Mouse (Mus musculus) kidney, embryonic 15.5 days (tissue): ENCODE measurements around the gene Nudt8. TPM values are rescaled to one million over a fixed set of nuclear protein-coding genes. Genes with fewer than 3 reads are reported as not detected.
"Not testable (repeated sequence)": the region's sequence is repeated elsewhere in the genome, so short reads cannot be mapped to it uniquely, and the experiment has no call there.

Experiments used
- ATAC-seq: fragments of 200-750 bp; cut with Nextera tagmentation; replicated peaks from 2 replicates; pipeline ENCODE4 v1.8.0; 2017; ENCODE audit warnings: moderate TSS enrichment; ENCODE audit not compliant: low FRiP score
- H3K27ac ChIP-seq: fragments of 300-500 bp; sonication (generic); 2 replicates; pipeline ENCODE4 v1.5.1; 2015; ENCODE audit warnings: mild to moderate bottlenecking, inconsistent platforms
- H3K27me3 ChIP-seq: fragments of 300-500 bp; sonication (generic); 2 replicates; pipeline ENCODE4 v1.6.1; 2015; ENCODE audit warnings: inconsistent platforms
- H3K36me3 ChIP-seq: fragments of 300-500 bp; sonication (generic); 2 replicates; pipeline ENCODE4 v1.6.1; 2015; ENCODE audit warnings: inconsistent platforms
- H3K4me1 ChIP-seq: fragments of 300-500 bp; sonication (generic); 2 replicates; pipeline ENCODE4 v1.6.1; 2015; ENCODE audit warnings: inconsistent platforms
- H3K4me2 ChIP-seq: fragments of 300-500 bp; sonication (generic); 2 replicates; pipeline ENCODE4 v1.6.1; 2015; ENCODE audit warnings: moderate library complexity, mild to moderate bottlenecking, inconsistent platforms
- H3K4me3 ChIP-seq: fragments of 300-500 bp; sonication (generic); replicated peaks from 2 replicates; pipeline ENCODE4 v1.5.1; 2015; ENCODE audit warnings: mild to moderate bottlenecking, inconsistent platforms
- H3K9ac ChIP-seq: fragments of 300-500 bp; sonication (generic); 2 replicates; pipeline ENCODE4 v1.6.1; 2015; ENCODE audit warnings: mild to moderate bottlenecking, inconsistent platforms
- H3K9me3 ChIP-seq: fragments of 300-500 bp; sonication (generic); replicated peaks from 2 replicates; pipeline ENCODE4 v1.6.1; 2016; ENCODE audit warnings: inconsistent platforms
- WGBS: fragments of 180-500 bp; shearing (Covaris S2); methylation state at CpG from one replicate; pipeline ENCODE4 v1.1.7; 2015; ENCODE audit warnings: mixed read lengths; 5-methylcytosine and 5-hydroxymethylcytosine counted together
- polyA plus RNA-seq: library from polyadenylated mRNA; unstranded; fragments of >200 nt; fragmentation: Nextera tagmentation; extraction: Ambion mirVana; gene quantifications from 2 replicates; pipeline ENCODE4 v1.2.1, GENCODE M21; 2015

Nudt8 gene
- polyA plus RNA-seq = 31.2 and 36.2 TPM in 2 replicates

GRCm38 (mm10) chr19:4000119-4000900 is at the start of gene Nudt8, which contains the start of gene Gm49405:
TSS of gene Nudt8 (plus strand) at chr19:4000580.
TSS of gene Gm49405 (plus strand) at chr19:4000626.
- WGBS = under 1% methylated on average over 64 of the region's 64 CpGs
- ATAC-seq = peak; percentile 92
- Histone ChIP-seq H3K4me3 (peak within 1 kb of the TSS; percentile 74), H3K9me3 (no peaks in the 10 kb centered on the region), H3K9ac (peak within 1 kb of the TSS; percentile 80), H3K4me2 (peak within 1 kb of the TSS; percentile 89), H3K27me3 (no peaks in the 10 kb centered on the region), H3K27ac (peak within 1 kb of the TSS; percentile 98), H3K36me3 (peaks cover 8% of the 10 kb centered on the region), H3K4me1 (peaks cover 58% of the 10 kb centered on the region)

GRCm38 (mm10) chr19:3951461-3951860 is 48.9 kb upstream of the Nudt8 start:
- Histone ChIP-seq H3K4me1 (peaks cover 20% of the 10 kb centered on the region), H3K9ac (no peak overlapping the region), H3K9me3 (no peaks in the 10 kb centered on the region), H3K27ac (no peak overlapping the region), H3K4me2 (no peak overlapping the region), H3K27me3 (no peaks in the 10 kb centered on the region), H3K36me3 (no peaks in the 10 kb centered on the region), H3K4me3 (no peak overlapping the region)
- no peak for ATAC-seq

- no peaks in the 10 kb centered on the region for H3K27me3 ChIP-seq
- 53% methylated on average over 1 of the region's 1 CpGs for WGBS
- no peak overlapping the region for H3K4me3 ChIP-seq
- H3K9ac ChIP-seq = no peak overlapping the region
- no peak overlapping the region for H3K4me2 ChIP-seq
- H3K4me1 ChIP-seq = peaks cover 21% of the 10 kb centered on the region
- no peak overlapping the region for H3K27ac ChIP-seq
- no peaks in the 10 kb centered on the region for H3K36me3 ChIP-seq
- no peak for ATAC-seq
- H3K9me3 ChIP-seq = no peaks in the 10 kb centered on the region
Observed at GRCm38 (mm10) chr19:3952099-3952498, 48.3 kb upstream of the Nudt8 start.

DNA sequence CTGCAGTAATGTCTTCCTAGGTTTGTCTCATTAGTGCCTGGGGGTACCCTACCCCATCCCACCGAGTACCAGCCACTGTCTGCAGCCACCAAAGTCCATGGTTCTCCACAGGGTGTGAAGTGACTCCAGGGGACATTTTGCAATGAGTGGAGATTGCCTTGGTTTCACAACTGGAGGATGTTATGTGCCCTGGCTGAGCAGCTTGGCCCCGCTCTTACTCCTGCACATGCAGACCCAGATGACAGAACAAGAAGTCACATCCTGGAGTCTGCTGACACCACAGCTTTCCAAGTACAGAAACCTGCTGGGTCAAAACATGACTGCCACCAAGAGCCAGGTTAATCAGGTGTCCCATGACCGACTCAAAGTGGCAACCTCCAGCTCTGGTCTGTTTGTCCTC is 45.3 kb upstream of the Nudt8 start:
- Histone ChIP-seq H3K27ac (no peak overlapping the region), H3K9ac (no peak overlapping the region), H3K4me2 (no peak overlapping the region), H3K4me3 (no peak overlapping the region), H3K9me3 (no peaks in the 10 kb centered on the region), H3K27me3 (no peaks in the 10 kb centered on the region), H3K4me1 (peaks cover 23% of the 10 kb centered on the region), H3K36me3 (no peaks in the 10 kb centered on the region)
- 60% methylated on average over 3 of the region's 3 CpGs for WGBS
- no peak for ATAC-seq

DNA sequence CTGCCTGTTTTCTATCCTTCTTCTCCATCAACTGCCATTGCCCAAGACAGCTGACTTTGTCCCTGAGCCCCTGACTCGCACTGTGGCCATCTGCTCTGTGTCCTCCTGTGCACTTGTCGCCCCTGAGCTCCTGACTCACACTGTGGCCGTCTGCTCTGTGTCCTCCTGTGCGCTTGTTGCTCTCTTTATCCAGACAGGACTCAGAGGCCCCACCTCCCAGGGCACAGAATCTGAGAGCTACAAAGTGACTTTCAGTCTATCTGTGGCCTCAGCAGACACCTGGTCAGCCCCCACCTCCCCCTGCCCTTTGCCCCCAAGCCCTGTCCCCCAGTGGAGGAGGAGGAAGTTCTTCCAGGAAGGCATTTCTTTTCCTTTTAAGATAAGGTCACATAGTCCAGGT is 44.6 kb upstream of the Nudt8 start:
- H3K4me2 ChIP-seq = no peak overlapping the region
- H3K4me3 ChIP-seq = no peak overlapping the region
- H3K27ac ChIP-seq = no peak overlapping the region
- no peaks in the 10 kb centered on the region for H3K36me3 ChIP-seq
- 33% methylated on average over 4 of the region's 4 CpGs for WGBS
- no peak overlapping the region for H3K9ac ChIP-seq
- no peak for ATAC-seq
- peaks cover 18% of the 10 kb centered on the region for H3K4me1 ChIP-seq
- H3K27me3 ChIP-seq = no peaks in the 10 kb centered on the region
- no peaks in the 10 kb centered on the region for H3K9me3 ChIP-seq

DNA sequence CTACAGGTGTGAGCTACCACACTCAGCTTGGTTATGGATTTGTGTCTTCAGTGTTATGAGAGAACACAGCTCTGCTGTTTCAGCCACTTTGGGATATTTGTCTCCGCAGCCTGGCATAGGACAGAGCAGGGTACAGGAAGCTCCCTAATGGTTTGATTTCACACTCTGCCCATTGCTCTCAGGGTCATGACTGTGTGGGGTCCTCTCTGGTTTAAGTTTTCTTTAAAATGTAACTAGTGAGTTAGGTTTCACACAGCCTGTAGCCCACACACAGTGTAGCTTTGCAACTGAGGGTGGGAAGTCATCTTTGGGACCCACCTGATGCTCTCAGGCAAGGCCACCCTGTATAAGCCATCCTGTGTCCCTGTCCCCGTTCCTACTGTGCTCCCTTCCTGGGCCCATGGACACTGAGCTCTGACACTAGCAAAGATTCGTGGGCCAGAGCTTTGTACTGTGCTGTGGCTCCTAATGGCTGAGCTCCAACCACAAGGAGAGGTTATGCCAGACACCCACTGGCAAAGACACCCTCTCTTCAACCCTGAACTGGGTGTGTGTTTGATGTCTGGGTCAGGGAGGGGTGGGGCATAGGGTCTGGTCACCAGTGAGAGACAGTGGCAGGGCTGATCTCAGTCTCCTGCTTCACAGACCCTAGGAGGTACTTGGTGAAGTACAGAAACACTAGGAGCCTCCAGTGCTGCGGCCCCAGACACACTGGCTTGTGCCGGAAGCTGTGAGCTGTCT is 42.9 kb upstream of the Nudt8 start:
- H3K36me3 ChIP-seq, H3K27me3 ChIP-seq, H3K4me3 ChIP-seq, H3K9ac ChIP-seq, H3K9me3 ChIP-seq, H3K4me2 ChIP-seq, H3K27ac ChIP-seq: not testable (repeated sequence)
- WGBS = 74% methylated on average over 5 of the region's 5 CpGs
- peaks cover 18% of the 10 kb centered on the region for H3K4me1 ChIP-seq
- peak; percentile 45; the same call in 1 of the 2 replicates for ATAC-seq

GRCm38 (mm10) chr19:3958470-3958869 is 41.9 kb upstream of the Nudt8 start, which contains the start of gene Aldh3b3:
TSS of gene Aldh3b3 (plus strand) at chr19:3958645.
- H3K9me3 ChIP-seq = no peaks in the 10 kb centered on the region
- no peaks in the 10 kb centered on the region for H3K27me3 ChIP-seq
- no peak within 1 kb of the TSS for H3K9ac ChIP-seq
- no peaks in the 10 kb centered on the region for H3K36me3 ChIP-seq
- no peak within 1 kb of the TSS for H3K4me3 ChIP-seq
- no peak within 1 kb of the TSS for H3K27ac ChIP-seq
- ATAC-seq = no peak
- 67% methylated on average over 4 of the region's 4 CpGs for WGBS
- no peak within 1 kb of the TSS for H3K4me2 ChIP-seq
- peaks cover 18% of the 10 kb centered on the region for H3K4me1 ChIP-seq

DNA sequence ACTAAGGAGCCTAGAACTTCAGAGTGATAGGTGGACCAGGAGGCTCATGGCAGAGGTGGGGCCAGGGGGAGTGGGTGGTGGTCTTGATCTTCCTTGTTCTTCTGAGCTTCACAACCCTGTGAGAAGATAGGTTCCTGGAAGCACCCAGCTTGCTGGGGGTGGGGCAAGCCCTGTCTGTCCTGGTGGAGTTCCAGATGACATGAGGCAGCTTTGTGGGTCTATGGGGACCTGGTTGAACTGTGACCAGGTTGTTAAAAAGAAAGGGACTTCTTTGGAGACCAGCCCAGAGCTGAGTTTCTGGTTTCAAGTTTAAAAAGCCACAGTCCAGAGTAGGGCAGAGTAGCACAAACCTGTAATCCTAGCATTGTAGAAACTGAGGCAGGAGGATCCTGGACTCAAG is 41.4 kb upstream of the Nudt8 start:
- Histone ChIP-seq H3K9me3 (no peaks in the 10 kb centered on the region), H3K27me3 (no peaks in the 10 kb centered on the region), H3K4me2 (no peak overlapping the region), H3K27ac (no peak overlapping the region), H3K36me3 (no peaks in the 10 kb centered on the region), H3K4me1 (peaks cover 18% of the 10 kb centered on the region), H3K9ac (no peak overlapping the region), H3K4me3 (no peak overlapping the region)
- ATAC-seq = no peak

- H3K4me2 ChIP-seq = no peak overlapping the region
- peaks cover 13% of the 10 kb centered on the region for H3K4me1 ChIP-seq
- no peak overlapping the region for H3K4me3 ChIP-seq
- no peaks in the 10 kb centered on the region for H3K27me3 ChIP-seq
- no peak overlapping the region for H3K27ac ChIP-seq
- no peak for ATAC-seq
- WGBS = 78% methylated on average over 5 of the region's 5 CpGs
- no peak overlapping the region for H3K9ac ChIP-seq
- no peaks in the 10 kb centered on the region for H3K36me3 ChIP-seq
- no peaks in the 10 kb centered on the region for H3K9me3 ChIP-seq
Observed at GRCm38 (mm10) chr19:3960211-3960610, 40.2 kb upstream of the Nudt8 start.

GRCm38 (mm10) chr19:3961805-3962204 is 38.6 kb upstream of the Nudt8 start:
- H3K36me3 ChIP-seq, H3K27me3 ChIP-seq, H3K4me3 ChIP-seq, H3K4me2 ChIP-seq, ATAC-seq, H3K9ac ChIP-seq, H3K27ac ChIP-seq, H3K4me1 ChIP-seq, H3K9me3 ChIP-seq: not testable (repeated sequence)
- WGBS = 81% methylated on average over 6 of the region's 6 CpGs

- H3K4me3 ChIP-seq = no peak overlapping the region
- H3K4me1 ChIP-seq = 0 out of 2 replicates have a peak, but pooled peaks cover 3% of the 10 kb centered on the region
- H3K4me2 ChIP-seq = no peak overlapping the region
- H3K27me3 ChIP-seq = no peaks in the 10 kb centered on the region
- H3K27ac ChIP-seq = no peak overlapping the region
- no peaks in the 10 kb centered on the region for H3K36me3 ChIP-seq
- ATAC-seq = no peak
- WGBS = 17% methylated on average over 2 of the region's 2 CpGs
- H3K9me3 ChIP-seq = no peaks in the 10 kb centered on the region
- H3K9ac ChIP-seq = no peak overlapping the region
Observed at GRCm38 (mm10) chr19:3962469-3962868, 37.9 kb upstream of the Nudt8 start.

GRCm38 (mm10) chr19:3964030-3964429 is 36.4 kb upstream of the Nudt8 start:
- H3K36me3 ChIP-seq = no peaks in the 10 kb centered on the region
- H3K9ac ChIP-seq = no peak overlapping the region
- no peaks in the 10 kb centered on the region for H3K4me1 ChIP-seq
- no peaks in the 10 kb centered on the region for H3K9me3 ChIP-seq
- no peak overlapping the region for H3K27ac ChIP-seq
- ATAC-seq = no peak
- 56% methylated on average over 4 of the region's 4 CpGs for WGBS
- H3K27me3 ChIP-seq = no peaks in the 10 kb centered on the region
- no peak overlapping the region for H3K4me2 ChIP-seq
- H3K4me3 ChIP-seq = no peak overlapping the region
